Mouse (Mus musculus): ENCODE measurements around the gene Gm10972.
"Not testable (repeated sequence)": the region's sequence is repeated elsewhere in the genome, so short reads cannot be mapped to it uniquely, and the experiment has no call there.

Gene Gm10972

DNA sequence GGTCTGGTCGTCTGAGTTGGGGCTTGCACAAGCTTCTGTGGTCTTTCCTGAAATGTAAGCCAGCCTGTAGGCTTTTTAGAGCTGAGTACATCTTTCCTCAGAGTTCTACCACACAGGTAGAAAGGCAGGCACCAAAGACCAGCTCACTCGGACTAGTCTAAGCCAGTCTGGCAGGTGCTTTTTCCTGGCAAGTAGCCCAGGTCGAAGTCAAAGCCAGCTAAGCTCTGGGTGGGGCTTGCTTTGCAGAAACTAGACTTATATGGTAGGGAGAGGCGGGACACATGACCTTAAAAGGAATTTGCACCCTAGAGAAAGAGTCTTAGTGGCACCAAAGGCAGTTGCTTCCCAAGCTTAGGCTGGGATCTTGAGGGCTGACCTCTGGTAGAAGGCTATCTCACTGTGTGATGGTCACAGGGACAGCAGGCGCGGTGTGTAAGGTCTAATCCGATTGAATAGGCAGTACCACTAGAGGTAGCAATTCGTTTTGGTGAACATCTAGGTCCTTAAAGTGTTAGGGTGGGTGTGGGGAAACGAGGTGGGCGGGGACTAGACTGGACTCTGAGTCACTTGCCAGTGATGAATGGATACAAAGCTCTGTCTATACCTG is 16.3 kb downstream of the Gm10972 start:
- not testable (repeated sequence) for DNase-seq (ENCODE audit: low read depth, low spot score)

DNA sequence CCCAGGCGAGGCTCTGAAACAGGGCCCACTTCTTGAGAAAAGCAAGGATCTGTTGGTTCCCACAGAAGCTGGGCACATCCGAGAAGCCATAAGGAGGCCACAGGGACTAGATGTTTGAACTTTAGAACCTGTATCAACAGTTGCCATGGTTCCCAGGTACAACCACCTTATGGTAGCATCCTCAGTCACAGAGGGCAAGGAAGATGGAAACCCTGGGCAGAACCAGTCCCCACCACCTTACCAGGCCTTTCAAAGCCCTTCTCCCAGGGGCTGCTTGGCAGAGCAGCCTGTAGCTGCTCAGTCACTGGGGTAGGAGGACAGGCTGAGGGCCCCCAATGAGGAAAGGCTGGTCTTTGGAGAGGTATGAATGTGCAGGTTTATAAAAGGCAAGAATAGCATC is 17.9 kb downstream of the Gm10972 start:
- DNase-seq (ENCODE audit: low read depth, low spot score), result not testable (repeated sequence)

DNA sequence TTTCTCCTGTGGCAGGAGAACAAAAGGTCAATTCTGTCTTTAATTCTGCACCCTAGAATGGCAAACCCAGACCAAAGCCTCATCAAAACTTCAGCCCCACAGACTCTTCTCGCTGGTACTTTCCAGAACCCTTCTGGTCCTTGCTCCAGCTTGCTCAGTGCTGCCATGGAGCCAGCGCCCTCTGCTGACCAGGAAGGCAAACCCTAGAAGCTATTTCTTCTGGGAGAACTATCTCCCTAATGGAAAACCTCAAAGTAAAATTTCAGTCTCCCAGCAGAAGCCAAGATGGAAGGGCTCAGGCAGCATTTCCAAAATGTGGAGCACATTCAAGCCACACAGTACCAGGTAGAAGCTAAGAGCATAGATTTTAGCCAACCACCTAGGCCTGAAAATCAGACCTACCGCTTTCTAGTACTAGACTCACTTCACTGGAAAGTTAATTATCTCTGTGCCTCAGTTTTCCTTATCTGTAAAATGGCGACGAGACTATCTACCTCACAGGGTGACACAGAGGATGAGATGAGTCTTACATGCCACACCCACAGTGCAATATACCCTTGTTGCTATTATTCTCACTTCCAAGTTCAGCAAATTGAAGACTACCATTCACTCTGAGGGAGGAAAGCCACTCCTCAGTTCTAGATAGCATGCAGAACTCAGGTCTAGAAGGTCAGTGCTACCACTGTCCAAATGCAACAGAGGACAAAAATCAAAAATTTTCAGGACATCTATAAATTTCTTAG is 22.3 kb downstream of the Gm10972 start:
- not testable (repeated sequence) for DNase-seq (ENCODE audit: low read depth, low spot score)

DNA sequence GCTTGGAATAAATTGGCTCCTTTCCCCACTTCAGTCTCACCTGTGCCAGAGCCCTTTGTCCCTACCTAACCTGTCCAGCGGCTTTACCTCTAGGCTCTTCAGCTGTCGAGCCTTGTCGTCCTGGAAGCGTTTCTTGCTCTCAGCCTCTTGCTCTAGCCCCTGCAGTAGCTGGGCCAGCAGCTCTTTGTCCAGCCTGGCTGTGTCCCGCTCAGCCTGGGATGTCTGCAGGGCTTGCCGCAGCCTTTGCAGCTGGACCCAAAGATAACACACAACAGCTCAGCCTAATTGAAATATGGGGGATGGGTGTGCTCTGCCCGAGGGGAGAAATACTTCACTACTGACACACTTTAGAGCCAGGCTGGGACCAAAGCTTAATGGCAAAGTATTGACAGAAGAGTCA is 23.0 kb downstream of the Gm10972 start:
- not testable (repeated sequence) for DNase-seq (ENCODE audit: low read depth, low spot score)

DNA sequence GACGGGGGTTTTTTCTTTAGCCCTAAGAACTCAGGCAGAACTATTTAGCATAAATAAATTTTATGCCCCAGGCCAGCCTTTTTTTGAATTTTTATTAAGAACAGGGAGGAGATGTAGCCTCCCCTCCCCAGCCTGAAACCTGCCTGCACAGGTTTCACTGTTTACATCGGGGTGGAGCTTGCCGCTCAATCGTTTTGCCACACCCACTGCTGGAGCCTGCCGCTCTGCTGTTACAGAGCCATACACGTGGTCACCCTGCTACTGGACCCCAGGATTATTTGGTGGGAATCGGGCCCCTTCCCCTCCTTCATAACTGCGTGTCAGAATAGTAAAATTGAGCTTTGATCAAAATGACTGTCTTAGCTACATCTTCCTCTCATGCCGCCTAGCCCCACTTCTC is 32.2 kb downstream of the Gm10972 start:
- not testable (repeated sequence) for DNase-seq (ENCODE audit: low read depth, low spot score)

DNA sequence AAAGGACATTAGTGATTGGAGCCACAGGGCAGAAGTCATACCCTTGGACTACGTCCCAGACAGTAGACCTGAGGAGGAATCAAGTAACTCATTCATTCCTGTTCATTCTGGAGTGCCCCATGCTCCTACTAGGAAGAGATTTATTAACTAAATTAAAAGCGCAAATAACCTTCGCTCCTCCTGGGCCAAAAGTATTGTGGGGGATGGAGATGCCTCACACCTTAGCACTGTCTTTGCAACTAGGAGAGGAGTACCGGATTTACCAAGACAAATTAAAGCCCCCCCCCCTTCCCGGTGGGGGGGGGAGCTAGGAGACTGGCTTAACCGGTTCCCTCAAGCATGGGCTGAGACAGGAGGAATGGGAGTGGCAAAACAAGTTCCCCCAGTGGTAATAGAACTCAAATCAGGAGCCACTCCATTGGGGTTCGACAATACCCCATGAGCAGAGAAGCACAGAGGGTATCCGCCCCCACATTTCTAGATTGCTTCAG is 36.5 kb downstream of the Gm10972 start:
- DNase-seq (ENCODE audit: low read depth, low spot score), result no peak

DNA sequence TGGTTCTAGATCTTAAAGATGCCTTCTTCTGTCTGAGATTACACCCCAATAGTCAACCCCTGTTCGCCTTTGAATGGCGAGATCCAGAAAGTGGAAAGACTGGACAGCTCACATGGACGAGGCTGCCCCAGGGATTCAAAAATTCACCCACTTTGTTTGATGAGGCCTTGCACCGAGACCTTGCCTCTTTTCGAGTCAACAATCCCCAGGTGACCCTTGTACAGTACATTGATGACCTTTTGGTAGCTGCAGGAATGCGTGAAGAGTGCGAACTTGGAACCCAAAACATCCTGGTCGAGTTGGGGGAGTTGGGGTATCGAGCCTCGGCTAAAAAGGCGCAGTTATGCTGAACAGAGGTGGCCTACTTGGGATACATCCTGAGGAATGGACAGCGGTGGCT is 37.1 kb downstream of the Gm10972 start:
- not testable (repeated sequence) for DNase-seq (ENCODE audit: low read depth, low spot score)

DNA sequence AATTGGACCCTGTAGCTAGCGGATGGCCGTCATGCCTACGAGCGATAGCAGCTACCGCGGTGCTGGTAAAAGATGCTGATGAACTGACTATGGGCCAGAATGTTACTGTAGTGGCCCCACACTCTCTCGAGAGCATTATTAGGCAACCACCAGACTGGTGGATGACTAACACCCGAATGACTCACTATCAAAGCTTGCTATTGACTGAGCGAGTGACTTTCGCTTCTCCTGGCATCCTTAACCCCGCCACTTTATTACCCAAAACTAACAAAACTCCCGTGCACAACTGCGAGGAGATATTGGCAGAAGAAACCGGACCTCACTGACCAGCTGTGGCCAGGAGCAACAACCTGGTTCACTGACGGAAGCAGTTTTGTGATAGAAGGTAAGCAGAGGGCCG is 37.9 kb downstream of the Gm10972 start:
- no peak for DNase-seq (ENCODE audit: low read depth, low spot score)

DNA sequence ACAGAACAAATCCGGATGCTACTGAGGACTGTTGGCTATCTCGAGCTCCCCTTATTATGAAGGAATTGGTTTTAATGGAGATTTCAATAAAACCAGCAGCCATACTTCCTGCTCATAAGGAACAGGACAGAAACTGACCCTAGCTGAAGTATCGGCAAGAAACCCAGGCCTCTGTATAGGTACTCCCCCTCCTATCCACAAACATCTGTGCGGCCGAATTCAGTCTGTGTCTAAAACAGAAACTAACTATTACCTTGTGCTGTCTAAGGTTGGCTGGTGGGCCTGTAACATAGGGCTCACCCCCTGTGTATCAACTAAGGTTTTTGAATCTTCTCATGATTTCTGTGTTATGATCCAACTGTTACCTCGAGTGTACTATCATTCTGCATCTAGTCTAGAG is 40.7 kb downstream of the Gm10972 start:
- DNase-seq (ENCODE audit: low read depth, low spot score), result no peak

DNA sequence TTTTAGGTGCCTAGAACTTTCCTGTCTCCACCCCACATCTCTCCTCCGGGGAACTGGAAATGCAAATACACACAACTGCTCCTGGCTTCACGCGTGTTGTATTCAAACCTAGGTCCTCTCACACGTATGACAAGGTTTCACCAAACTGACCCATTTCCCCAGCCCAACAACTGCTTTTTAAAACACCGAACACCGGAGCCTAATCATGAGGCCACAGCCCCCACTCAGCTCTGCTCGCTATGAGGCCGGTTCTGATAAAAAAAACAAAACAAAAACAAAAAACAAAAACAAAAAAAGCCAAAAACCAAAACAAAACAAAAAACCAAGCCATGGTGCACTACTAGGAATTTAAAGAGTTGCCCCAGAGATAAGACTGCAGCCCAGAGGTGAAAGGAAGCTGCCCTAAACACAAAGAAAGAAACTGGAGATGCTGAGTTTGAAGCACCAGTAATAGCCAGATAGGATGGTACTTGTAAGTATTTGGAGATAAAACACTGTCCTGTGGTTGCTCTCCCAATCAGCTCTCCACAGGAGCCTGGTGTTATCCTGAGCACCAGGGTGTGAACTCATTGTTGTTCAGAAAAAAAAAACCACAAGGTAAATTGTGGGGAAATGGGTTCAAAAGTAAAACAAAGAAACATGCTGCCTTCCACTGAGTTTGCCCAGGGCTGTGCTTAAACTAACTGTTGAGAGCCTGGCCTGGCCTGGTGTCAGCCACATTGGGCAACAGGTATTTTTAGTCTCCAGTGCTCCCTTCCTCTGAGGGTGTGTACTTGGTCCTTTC is 43.3 kb downstream of the Gm10972 start:
- not testable (repeated sequence) for DNase-seq (ENCODE audit: low read depth, low spot score)

DNA sequence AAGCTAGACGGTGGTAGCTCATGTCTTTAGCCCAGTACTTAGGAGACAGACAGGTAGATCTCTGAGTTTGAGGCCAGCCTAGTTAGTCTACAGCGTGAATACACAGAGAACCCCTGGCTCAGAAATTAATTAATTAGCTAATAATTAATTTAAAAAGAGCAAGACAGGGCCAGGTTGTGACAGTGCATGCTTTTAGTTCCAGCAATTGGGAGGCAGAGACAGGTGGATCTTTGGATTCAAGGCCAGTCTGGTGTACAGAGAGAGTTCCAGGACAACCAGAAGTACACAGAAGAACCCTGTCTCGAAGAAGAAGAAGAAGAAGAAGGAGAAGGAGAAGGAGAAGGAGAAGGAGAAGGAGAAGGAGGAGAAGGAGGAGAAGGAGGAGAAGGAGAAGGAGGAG is 45.8 kb downstream of the Gm10972 start:
- DNase-seq (ENCODE audit: low read depth, low spot score), result not testable (repeated sequence)

DNA sequence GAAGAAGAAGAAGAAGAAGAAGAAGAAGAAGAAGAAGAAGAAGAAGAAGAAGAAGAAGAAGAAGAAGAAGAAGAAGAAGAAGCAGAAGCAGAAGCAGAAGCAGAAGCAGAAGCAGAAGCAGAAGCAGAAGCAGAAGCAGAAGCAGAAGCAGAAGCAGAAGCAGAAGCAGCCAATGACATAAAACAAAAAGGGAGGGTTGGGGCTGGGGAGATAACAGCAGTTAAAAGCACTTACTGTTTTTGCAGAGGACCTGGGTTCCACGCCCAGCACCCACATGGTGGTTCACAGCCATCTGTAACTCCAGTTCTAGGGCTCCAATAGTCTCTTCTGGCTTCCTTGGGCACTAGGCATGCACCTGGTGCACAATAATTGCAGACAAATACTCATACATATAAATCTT is 46.3 kb downstream of the Gm10972 start:
- DNase-seq (ENCODE audit: low read depth, low spot score), result not testable (repeated sequence)

DNA sequence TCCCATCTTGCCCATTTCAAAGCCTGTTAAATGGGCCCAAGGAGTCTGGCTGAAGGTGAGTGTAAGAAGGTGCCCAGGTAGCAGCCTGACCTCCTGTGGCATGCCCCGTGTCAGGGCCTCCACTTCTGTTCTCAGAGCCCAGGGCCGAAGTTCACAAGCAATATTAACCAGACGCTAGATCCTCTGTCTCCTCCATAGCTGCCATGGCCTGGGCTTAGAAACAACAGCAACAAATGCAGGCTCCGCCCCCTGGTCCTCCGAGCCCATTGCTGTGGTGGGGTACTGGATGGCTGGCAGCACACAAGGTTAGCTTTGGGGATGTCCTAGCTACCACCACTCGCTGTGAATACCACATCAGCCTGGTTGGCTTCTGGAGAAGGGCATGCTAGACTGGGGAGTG is 47.2 kb downstream of the Gm10972 start:
- DNase-seq (ENCODE audit: low read depth, low spot score), result not testable (repeated sequence)

DNA sequence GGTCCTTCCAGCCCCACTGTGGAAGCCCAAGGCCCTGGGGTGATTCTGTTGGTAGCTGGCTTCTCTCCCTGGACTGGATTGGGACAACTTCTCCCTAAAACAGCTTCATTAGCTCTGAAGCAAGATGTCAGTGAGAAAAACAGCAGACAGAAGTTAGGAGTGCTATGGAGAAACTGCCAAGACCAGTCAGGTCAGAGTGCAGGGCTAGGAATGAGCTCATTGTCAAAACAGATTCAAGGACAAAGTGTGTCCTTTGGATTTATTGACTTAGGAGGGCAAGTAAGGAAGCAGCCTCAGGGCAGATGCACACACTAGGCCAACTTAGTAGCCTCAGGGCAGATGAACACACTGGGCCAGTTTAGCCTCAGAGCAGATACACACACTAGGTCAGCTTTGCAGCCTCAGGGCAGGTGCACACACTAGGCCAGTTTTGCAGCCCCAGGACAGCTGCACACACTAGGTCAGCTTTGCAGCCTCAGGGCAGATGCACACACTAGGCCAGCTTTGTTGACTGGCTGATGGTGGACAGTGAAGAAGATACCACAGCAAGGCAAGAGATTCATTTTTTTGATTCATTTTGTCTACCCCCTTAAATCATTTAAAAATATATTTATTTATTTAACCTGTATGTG is 47.8 kb downstream of the Gm10972 start:
- no peak for DNase-seq (ENCODE audit: low read depth, low spot score)

DNA sequence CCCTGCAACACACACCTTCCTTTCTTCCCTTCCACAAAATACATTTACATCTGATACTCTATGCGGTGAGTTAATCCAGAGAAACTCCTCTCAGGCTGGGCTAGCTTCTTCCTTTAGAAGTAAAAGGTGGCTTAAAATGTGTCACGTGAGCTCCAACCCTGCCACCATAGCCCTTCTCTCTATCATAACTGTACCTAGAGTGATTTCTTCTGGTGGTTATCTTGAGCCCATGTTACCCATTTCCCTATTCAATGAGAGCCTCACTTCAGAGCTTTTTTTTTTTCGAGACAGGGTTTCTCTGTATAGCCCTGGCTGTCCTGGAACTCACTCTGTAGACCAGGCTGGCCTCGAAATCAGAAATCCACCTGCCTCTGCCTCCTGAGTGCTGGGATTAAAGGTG is 48.8 kb downstream of the Gm10972 start:
- DNase-seq (ENCODE audit: low read depth, low spot score), result not testable (repeated sequence)
